Mouse (Mus musculus) ovary, adult 18-20 months (tissue): ENCODE data around the gene Mmp2.

Experiments
- DNase-seq: peaks from one replicate; pipeline ENCODE4 v3.0.0; 2022; ENCODE audit warnings: low spot score, mixed read lengths

Mmp2 gene

GRCm38 (mm10) chr8:92896056-92896455 is 69.0 kb downstream of the Mmp2 start:
- no peak for DNase-seq

DNA sequence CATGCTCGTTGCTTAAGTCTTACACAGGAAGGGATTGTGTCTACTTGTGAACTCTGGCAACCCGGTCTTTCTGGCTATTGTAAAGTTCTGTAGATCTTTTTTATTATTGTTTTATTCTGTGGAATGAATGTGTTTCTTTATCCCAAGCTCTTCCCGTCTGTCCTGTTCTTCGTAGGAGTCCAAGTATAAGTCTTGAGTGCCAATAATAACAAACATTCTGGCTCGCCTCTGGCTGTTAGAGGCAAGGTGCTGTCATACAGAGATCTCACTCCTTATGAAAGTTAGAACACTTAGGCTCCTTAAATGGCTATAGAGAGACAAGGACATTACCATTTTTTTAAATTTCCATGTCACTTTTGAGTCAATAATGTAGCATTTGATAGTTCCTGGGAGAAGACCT is 69.5 kb downstream of the Mmp2 start:
- no peak for DNase-seq

GRCm38 (mm10) chr8:92897794-92898193 is 70.7 kb downstream of the Mmp2 start:
- no peak for DNase-seq

DNA sequence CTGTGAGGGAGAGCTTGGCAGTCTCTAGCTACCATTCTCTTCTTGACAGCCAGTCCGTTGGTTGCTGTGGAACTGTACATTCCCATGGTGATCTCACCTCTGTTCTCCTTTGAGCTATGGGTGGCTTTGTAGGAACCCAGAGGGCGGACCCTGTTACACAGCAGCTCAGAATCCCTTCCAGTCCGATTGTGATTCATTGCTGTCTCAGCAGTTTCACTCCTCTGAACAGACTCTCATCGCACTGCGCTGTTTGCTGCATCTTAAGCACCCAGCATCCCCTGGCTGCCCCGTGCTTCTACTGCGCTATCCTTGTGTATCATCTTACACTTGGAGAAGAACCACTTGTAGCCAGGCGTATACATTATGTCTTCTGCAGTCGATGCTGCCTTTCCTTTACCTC is 72.5 kb downstream of the Mmp2 start:
- DNase-seq = no peak

DNA sequence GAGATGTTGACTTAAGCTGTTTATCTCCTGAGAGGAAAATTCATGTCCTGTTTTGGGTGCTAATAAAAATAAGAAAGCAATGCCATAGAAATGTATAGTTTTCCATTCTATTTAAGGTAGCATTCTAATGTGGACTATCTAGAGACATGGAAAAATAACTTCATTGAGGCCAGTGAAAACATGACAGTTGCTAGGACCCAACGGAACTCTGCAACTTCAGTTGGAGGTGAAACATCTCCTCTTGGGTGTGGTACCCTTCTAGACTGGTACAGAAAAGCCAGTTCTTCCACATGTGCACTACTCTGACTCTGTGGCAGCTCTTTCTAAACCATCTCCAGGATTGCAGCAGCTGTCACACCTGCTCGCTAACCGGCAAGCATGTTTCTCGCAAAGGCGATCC is 74.0 kb downstream of the Mmp2 start, which contains the start of gene Capns2:
Gene Capns2 (plus strand): TSS at position 301 of the 400 bp plus-strand sequence.
- DNase-seq = no peak

GRCm38 (mm10) chr8:92902981-92903380 is 75.9 kb downstream of the Mmp2 start:
- DNase-seq = no peak
